Mouse (Mus musculus) small intestine, adult 2 months (tissue): ENCODE data around the gene N4bp3. TPM values are rescaled to one million over a fixed set of nuclear protein-coding genes. Genes with fewer than 3 reads are reported as not detected.

ENCODE experiments used
- H3K27ac ChIP-seq: fragments of 200-500 bp; 2 replicates; pipeline ENCODE4 v1.5.1; 2012; ENCODE audit warnings: low read depth, low read length, control low read depth, inconsistent platforms; ENCODE audit not compliant: insufficient read depth
- H3K27me3 ChIP-seq: fragments of 200-500 bp; 2 replicates; pipeline ENCODE4 v1.6.1; 2012; ENCODE audit warnings: mild to moderate bottlenecking, moderate library complexity, low read length, inconsistent platforms; ENCODE audit not compliant: control insufficient read depth, insufficient read depth
- H3K36me3 ChIP-seq: fragments of 200-500 bp; 2 replicates; pipeline ENCODE4 v1.6.1; 2012; ENCODE audit warnings: mild to moderate bottlenecking, low read length, control low read depth, inconsistent platforms; ENCODE audit not compliant: control insufficient read depth, insufficient read depth
- H3K4me1 ChIP-seq: fragments of 200-500 bp; 2 replicates; pipeline ENCODE4 v1.6.1; 2012; ENCODE audit warnings: low read length, inconsistent platforms, mixed read lengths; ENCODE audit not compliant: control insufficient read depth, insufficient read depth, insufficient read length
- H3K4me3 ChIP-seq: fragments of 200-500 bp; 2 replicates; pipeline ENCODE4 v1.5.1; 2012; ENCODE audit warnings: low read depth, mild to moderate bottlenecking, control low read depth, inconsistent platforms, low read length, moderate library complexity
- CTCF ChIP-seq: fragments of 200-500 bp; IDR thresholded peaks from 2 replicates; pipeline ENCODE4 v1.5.1; 2012; ENCODE audit warnings: low read depth, mild to moderate bottlenecking, control low read depth, inconsistent platforms, low read length, moderate library complexity, mixed read lengths; ENCODE audit not compliant: insufficient replicate concordance, insufficient read length; ENCODE audit errors: extremely low read depth
- POLR2A ChIP-seq: fragments of 200-500 bp; IDR thresholded peaks from 2 replicates; pipeline ENCODE4 v1.6.1; 2012; ENCODE audit warnings: low read depth, mild to moderate bottlenecking, control low read depth, inconsistent platforms, low read length, moderate library complexity
- WGBS: fragments of 180-500 bp; shearing (Covaris S2); methylation state at CpG from one replicate; pipeline ENCODE4 v1.1.7; 2018; 5-methylcytosine and 5-hydroxymethylcytosine counted together
- polyA plus RNA-seq: library from polyadenylated mRNA; depleted of rRNA; stranded (reverse); fragments of >200 nt; gene quantifications from 2 replicates; pipeline ENCODE4 v1.2.3, GENCODE M21; 2012

N4bp3 gene
- polyA plus RNA-seq, 1 experiment: 5.0 TPM

DNA sequence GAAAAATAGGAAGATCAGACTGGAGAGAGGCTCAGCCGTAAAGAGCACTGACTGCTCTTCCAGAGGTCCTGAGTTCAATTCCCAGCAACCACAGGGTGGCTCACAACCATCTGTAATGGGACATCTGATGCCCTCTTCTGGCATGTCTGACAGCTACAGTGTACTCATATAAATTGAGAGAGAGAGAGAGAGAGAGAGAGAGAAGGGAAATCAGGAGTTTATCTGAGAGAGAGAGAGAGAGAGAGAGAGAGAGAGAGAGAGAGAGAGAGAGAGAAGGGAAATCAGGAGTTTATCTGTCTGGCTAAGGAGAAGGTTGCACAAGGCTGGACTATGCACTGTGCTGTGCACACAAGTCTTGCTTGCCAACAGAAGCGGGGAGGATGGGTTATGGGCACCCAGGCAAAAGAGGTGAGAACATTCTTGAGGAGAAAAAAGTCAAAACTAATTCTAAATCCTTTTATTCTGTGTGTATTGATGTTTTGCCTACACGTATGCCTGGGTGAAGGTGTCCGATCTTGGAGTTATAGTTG lies 2.3 kb upstream of the N4bp3 start:
- Histone ChIP-seq H3K27me3 (no peaks in the 10 kb centered on the region), H3K4me3 (no peak overlapping the region), H3K4me1 (peaks cover 5% of the 10 kb centered on the region), H3K36me3 (no peaks in the 10 kb centered on the region), H3K27ac (no peak overlapping the region)
- 82% methylated on average over 4 of the region's 4 CpGs for WGBS
- no peak for TF ChIP-seq CTCF
- no peak for TF ChIP-seq POLR2A

- Histone ChIP-seq H3K4me1 (peaks cover 13% of the 10 kb centered on the region), H3K27ac (peak overlapping the region; percentile 53; the same call in 1 of the 2 replicates)
These were observed 381 bp downstream of the N4bp3 start for GRCm38 (mm10) chr11:51650261-51650660.

DNA sequence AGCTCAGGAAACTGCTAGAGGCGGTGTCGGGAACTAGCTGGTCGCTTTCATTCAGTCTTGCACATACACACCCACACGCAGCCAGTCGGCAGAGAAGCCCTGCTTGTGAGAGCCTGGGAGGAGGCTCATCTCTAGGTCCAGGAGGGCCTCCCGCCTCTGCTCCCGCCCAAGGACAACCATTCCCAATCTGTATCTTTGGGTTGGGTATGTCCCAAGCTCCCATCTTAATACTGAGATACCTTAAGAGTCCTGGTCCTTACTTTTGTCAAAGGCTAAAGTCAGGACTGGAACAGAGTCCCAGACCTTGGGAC lies 798 bp downstream of the N4bp3 start:
- peak overlapping the region; percentile 93 for H3K4me3 ChIP-seq
- WGBS: 9% methylated on average over 7 of the region's 7 CpGs
- 0 out of 2 replicates have a peak overlapping the region, but pooled peaks have one; percentile 53 for H3K27ac ChIP-seq
- TF ChIP-seq POLR2A (no peak), CTCF (no peak)
- H3K36me3 ChIP-seq: peaks cover 2% of the 10 kb centered on the region; the same call in 1 of the 2 replicates
- no peaks in the 10 kb centered on the region for H3K27me3 ChIP-seq
- H3K4me1 ChIP-seq: peaks cover 13% of the 10 kb centered on the region

More at GRCm38 (mm10) chr11:51650261-51650660, 381 bp downstream of the N4bp3 start:
- Histone ChIP-seq H3K27me3 (no peaks in the 10 kb centered on the region), H3K36me3 (peaks cover under 1% of the 10 kb centered on the region; the same call in 1 of the 2 replicates), H3K4me3 (peak overlapping the region; percentile 93)
- under 1% methylated on average over 29 of the region's 30 CpGs for WGBS
- no peak for TF ChIP-seq POLR2A

- Histone ChIP-seq H3K27me3 (no peaks in the 10 kb centered on the region), H3K4me3 (peak overlapping the region; percentile 93), H3K4me1 (peaks cover 13% of the 10 kb centered on the region), H3K27ac (no peak overlapping the region), H3K36me3 (peaks cover 2% of the 10 kb centered on the region; the same call in 1 of the 2 replicates)
- WGBS: 65% methylated on average over 11 of the region's 11 CpGs
- TF ChIP-seq CTCF: no peak
- TF ChIP-seq POLR2A: 0 out of 2 replicates have a peak, but pooled peaks have one; percentile 11
These were observed 1.3 kb downstream of the N4bp3 start for GRCm38 (mm10) chr11:51649111-51649888.

GRCm38 (mm10) chr11:51648566-51648965 lies 2.1 kb downstream of the N4bp3 start:
- H3K4me3 ChIP-seq: no peak overlapping the region
- no peak overlapping the region for H3K27ac ChIP-seq
- no peaks in the 10 kb centered on the region for H3K27me3 ChIP-seq
- peaks cover 2% of the 10 kb centered on the region; the same call in 1 of the 2 replicates for H3K36me3 ChIP-seq
- H3K4me1 ChIP-seq: peaks cover 15% of the 10 kb centered on the region
- 65% methylated on average over 3 of the region's 3 CpGs for WGBS
- no peak for TF ChIP-seq POLR2A
- no peak for TF ChIP-seq CTCF

GRCm38 (mm10) chr11:51646751-51647667 lies 3.6 kb downstream of the N4bp3 start:
- Histone ChIP-seq H3K27ac (peak overlapping the region; percentile 42), H3K36me3 (peaks cover 2% of the 10 kb centered on the region; the same call in 1 of the 2 replicates), H3K4me1 (peaks cover 20% of the 10 kb centered on the region), H3K27me3 (no peaks in the 10 kb centered on the region), H3K4me3 (0 out of 2 replicates have a peak overlapping the region, but pooled peaks have one; percentile 2)
- TF ChIP-seq CTCF (no peak), POLR2A (no peak)
- 53% methylated on average over 15 of the region's 15 CpGs for WGBS

- H3K36me3 ChIP-seq: peaks cover 2% of the 10 kb centered on the region; the same call in 1 of the 2 replicates
- no peak for TF ChIP-seq POLR2A
- TF ChIP-seq CTCF: no peak
- 0 out of 2 replicates have a peak overlapping the region, but pooled peaks have one; percentile 8 for H3K27ac ChIP-seq
- H3K4me1 ChIP-seq: peaks cover 23% of the 10 kb centered on the region
- H3K4me3 ChIP-seq: no peak overlapping the region
- no peaks in the 10 kb centered on the region for H3K27me3 ChIP-seq
- 89% methylated on average over 7 of the region's 7 CpGs for WGBS
These were observed 4.4 kb downstream of the N4bp3 start for GRCm38 (mm10) chr11:51646245-51646644.
